7 mouse cellular contexts compared by ENCODE assay signal in genomic region chr5:4104341-4105040, GRCm38 (mm10). TPM values are rescaled to one million over a fixed set of nuclear protein-coding genes. Genes with fewer than 3 reads are reported as not detected.
DNase-seq lines count a peak whose midpoint lies in the region; ATAC-seq and TF ChIP-seq lines count a peak whose summit lies in the region.

Cyp51 (minus strand) TSS chr5:4104746.

- H3K36me3 ChIP-seq in intestine, postnatal 0 days (ENCODE audit: control insufficient read depth, insufficient read depth), result peaks cover 21% of the 10 kb centered on the region
- H3K36me3 ChIP-seq in midbrain, embryonic 12.5 days, result peaks cover 31% of the 10 kb centered on the region
- H3K36me3 ChIP-seq in small intestine, adult 2 months (ENCODE audit: control insufficient read depth, insufficient read depth, low read length), result peaks cover 17% of the 10 kb centered on the region

- ATAC-seq in intestine, postnatal 0 days, result peak; percentile 99
- peak; percentile 98 for ATAC-seq in midbrain, embryonic 12.5 days (ENCODE audit: low FRiP score, low read depth)

- peak; percentile 88 for DNase-seq in adrenal gland, adult 8-10 months
- peak; percentile 94 for DNase-seq in embryo, embryonic 9.5 days (ENCODE audit: extremely low spot score)
- no peak for DNase-seq in gonadal fat pad, adult 2 months (ENCODE audit: low read depth)
- peak; percentile 93 for DNase-seq in left cerebral cortex, postnatal 4 days

- peak within 1 kb of the TSS; percentile 86 for H3K27ac ChIP-seq in intestine, postnatal 0 days (ENCODE audit: low read depth, low read length)
- H3K27ac ChIP-seq in midbrain, embryonic 12.5 days (replicated peaks), result peak within 1 kb of the TSS; percentile 97
- peak within 1 kb of the TSS; percentile 97 for H3K27ac ChIP-seq in small intestine, adult 2 months (ENCODE audit: insufficient read depth, low read depth, low read length)

- TF ChIP-seq CTCF in intestine, postnatal 0 days (IDR thresholded peaks at IDR 0.05; ENCODE audit: low read depth), result no peak
- no peak for TF ChIP-seq CTCF in small intestine, adult 2 months (IDR thresholded peaks at IDR 0.05; ENCODE audit: extremely low read depth, insufficient read length, insufficient replicate concordance, low read depth, low read length)

- intact Hi-C loops in left cerebral cortex, postnatal 4 days (cut with DNase I), result loop anchor here (10.0 kb wide), 1 partner anchor 90 kb away; the partner anchor contains the start of gene Mterf1b

- peak within 1 kb of the TSS; percentile 58 for H3K9ac ChIP-seq in intestine, postnatal 0 days (ENCODE audit: low read depth, low read length)
- H3K9ac ChIP-seq in midbrain, embryonic 12.5 days (replicated peaks), result peak within 1 kb of the TSS; percentile 86

- H3K9me3 ChIP-seq in intestine, postnatal 0 days (ENCODE audit: control insufficient read depth), result no peaks in the 10 kb centered on the region
- H3K9me3 ChIP-seq in midbrain, embryonic 12.5 days, result no peaks in the 10 kb centered on the region

- H3K4me3 ChIP-seq in intestine, postnatal 0 days (ENCODE audit: low read depth, low read length), result peak within 1 kb of the TSS; percentile 97
- H3K4me3 ChIP-seq in midbrain, embryonic 12.5 days, result peak within 1 kb of the TSS; percentile 80
- H3K4me3 ChIP-seq in small intestine, adult 2 months (ENCODE audit: low read depth, low read length), result peak within 1 kb of the TSS; percentile 97

- TF ChIP-seq POLR2A in small intestine, adult 2 months (IDR thresholded peaks at IDR 0.05; ENCODE audit: low read depth, low read length), result peak; percentile 37

- H3K4me2 ChIP-seq in intestine, postnatal 0 days (replicated peaks; ENCODE audit: low read depth), result peak within 1 kb of the TSS; percentile 91
- H3K4me2 ChIP-seq in midbrain, embryonic 12.5 days (replicated peaks), result peak within 1 kb of the TSS; percentile 68

- 0 out of 2 replicates have a peak, but pooled peaks cover 5% of the 10 kb centered on the region for H3K4me1 ChIP-seq in intestine, postnatal 0 days (replicated peaks; ENCODE audit: control insufficient read depth, insufficient read depth, low read length)
- H3K4me1 ChIP-seq in midbrain, embryonic 12.5 days, result peaks cover 21% of the 10 kb centered on the region
- H3K4me1 ChIP-seq in small intestine, adult 2 months (ENCODE audit: control insufficient read depth, insufficient read depth, insufficient read length, low read length), result peaks cover 5% of the 10 kb centered on the region; the same call in 1 of the 2 replicates

- under 1% methylated on average over 59 of the region's 59 CpGs for WGBS in intestine, postnatal 0 days
- under 1% methylated on average over 59 of the region's 59 CpGs for WGBS in midbrain, embryonic 12.5 days
- under 1% methylated on average over 59 of the region's 59 CpGs for WGBS in small intestine, adult 2 months

- no peaks in the 10 kb centered on the region for H3K27me3 ChIP-seq in intestine, postnatal 0 days (replicated peaks; ENCODE audit: control insufficient read depth, insufficient read depth, low read length)
- H3K27me3 ChIP-seq in midbrain, embryonic 12.5 days, result no peaks in the 10 kb centered on the region
- H3K27me3 ChIP-seq in small intestine, adult 2 months (ENCODE audit: control insufficient read depth, insufficient read depth, low read length), result no peaks in the 10 kb centered on the region

RNA-seq across cellular contexts. Expression of gene Cyp51, which starts in this region (rescaled TPM):
- total RNA-seq in adrenal gland, adult 8-10 months (2022), result 10 to 100 TPM; 32.3 to 74.6 (median 57.3) TPM
- polyA plus RNA-seq in gonadal fat pad, adult 2 months (2012; rRNA removed), result 76.9 and 88.3 TPM in 2 replicates
- 27.3 and 30.8 TPM in 2 replicates for polyA plus RNA-seq in intestine, postnatal 0 days (2015; fragmentation: Nextera tagmentation; extraction: Ambion mirVana)
- total RNA-seq in left cerebral cortex, postnatal 4 days (2021), result 100 to 1,000 TPM; 121 to 124 TPM
- 166 and 168 TPM in 2 replicates for polyA plus RNA-seq in midbrain, embryonic 12.5 days (2016; fragmentation: Nextera tagmentation; extraction: Ambion mirVana)
- 37.8 and 45.4 TPM in 2 replicates for polyA plus RNA-seq in small intestine, adult 2 months (2012; rRNA removed)
